Mouse (Mus musculus): ENCODE data around the gene Zfp592. TPM values are rescaled to one million over a fixed set of nuclear protein-coding genes. Genes with fewer than 3 reads are reported as not detected.

The Zfp592 gene
- polyA plus RNA-seq, 1 experiment from 2014 or later, result 9.9 TPM

DNA sequence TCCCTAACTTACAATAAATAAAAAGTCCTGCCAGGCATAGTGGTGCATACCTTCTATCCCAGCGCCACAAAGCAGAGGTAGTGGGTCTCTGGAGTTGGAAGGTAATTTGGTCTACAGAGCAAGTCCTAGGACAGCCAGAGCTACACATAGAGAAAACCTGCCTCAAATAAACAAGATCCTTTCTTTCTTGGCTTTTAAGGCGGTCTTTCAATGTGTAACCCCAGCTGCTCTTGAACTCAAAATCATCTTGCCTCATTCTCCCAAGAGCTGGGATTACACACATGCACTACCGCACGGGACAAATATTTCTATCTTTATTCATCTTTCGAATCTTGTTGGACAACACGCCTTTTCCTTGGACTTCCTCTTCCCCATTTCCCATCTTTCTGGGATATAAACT, 1.4 kb upstream of the Zfp592 start:
- no peaks in the 10 kb centered on the region for H3K36me3 ChIP-seq (ENCODE audit: control insufficient read depth, insufficient read depth, low read length)
- H3K4me2 ChIP-seq (ENCODE audit: low read depth, low read length), result peak overlapping the region; percentile 66
- H3K27me3 ChIP-seq (replicated peaks; ENCODE audit: control insufficient read depth, insufficient read depth, low read length), result no peaks in the 10 kb centered on the region
- WGBS, result 39% methylated on average over 6 of the region's 6 CpGs
- no peaks in the 10 kb centered on the region for H3K9me3 ChIP-seq (ENCODE audit: control insufficient read depth, low read length)
- ATAC-seq, result no peak
- peaks cover 38% of the 10 kb centered on the region for H3K4me1 ChIP-seq (ENCODE audit: control insufficient read depth, insufficient read depth, low read length)
- H3K9ac ChIP-seq (ENCODE audit: low read depth, low read length), result peak overlapping the region; percentile 96
- peak overlapping the region; percentile 97; the same call in 1 of the 2 replicates for H3K27ac ChIP-seq (ENCODE audit: low read length)
- peak overlapping the region; percentile 97 for H3K4me3 ChIP-seq (ENCODE audit: low read length)

DNA sequence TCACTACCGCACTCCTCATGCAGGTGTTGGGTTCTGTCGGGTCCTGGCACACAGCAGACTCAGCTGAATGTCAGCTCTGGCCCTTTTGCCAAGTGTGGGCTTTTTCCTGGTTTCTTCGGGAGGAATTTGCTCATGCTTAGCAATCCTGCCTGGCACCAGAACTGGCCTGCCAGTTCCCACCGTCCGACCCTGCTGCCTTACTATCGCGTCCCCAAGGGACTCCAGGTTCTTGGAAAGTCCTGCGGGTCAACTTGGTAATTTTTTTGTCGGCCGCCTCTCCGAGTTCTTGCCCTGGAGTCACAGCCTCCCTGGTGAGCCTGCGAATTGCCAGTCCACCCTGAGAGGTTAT, 876 bp upstream of the Zfp592 start:
- H3K27ac ChIP-seq (ENCODE audit: low read length), result peak overlapping the region; percentile 97
- no peaks in the 10 kb centered on the region for H3K9me3 ChIP-seq (ENCODE audit: control insufficient read depth, low read length)
- H3K4me1 ChIP-seq (ENCODE audit: control insufficient read depth, insufficient read depth, low read length), result peaks cover 33% of the 10 kb centered on the region
- H3K27me3 ChIP-seq (replicated peaks; ENCODE audit: control insufficient read depth, insufficient read depth, low read length), result no peaks in the 10 kb centered on the region
- H3K4me3 ChIP-seq (ENCODE audit: low read length), result peak overlapping the region; percentile 97
- no peaks in the 10 kb centered on the region for H3K36me3 ChIP-seq (ENCODE audit: control insufficient read depth, insufficient read depth, low read length)
- WGBS, result 2% methylated on average over 12 of the region's 12 CpGs
- peak overlapping the region; percentile 96 for H3K9ac ChIP-seq (ENCODE audit: low read depth, low read length)
- peak overlapping the region; percentile 66 for H3K4me2 ChIP-seq (ENCODE audit: low read depth, low read length)
- ATAC-seq, result no peak

DNA sequence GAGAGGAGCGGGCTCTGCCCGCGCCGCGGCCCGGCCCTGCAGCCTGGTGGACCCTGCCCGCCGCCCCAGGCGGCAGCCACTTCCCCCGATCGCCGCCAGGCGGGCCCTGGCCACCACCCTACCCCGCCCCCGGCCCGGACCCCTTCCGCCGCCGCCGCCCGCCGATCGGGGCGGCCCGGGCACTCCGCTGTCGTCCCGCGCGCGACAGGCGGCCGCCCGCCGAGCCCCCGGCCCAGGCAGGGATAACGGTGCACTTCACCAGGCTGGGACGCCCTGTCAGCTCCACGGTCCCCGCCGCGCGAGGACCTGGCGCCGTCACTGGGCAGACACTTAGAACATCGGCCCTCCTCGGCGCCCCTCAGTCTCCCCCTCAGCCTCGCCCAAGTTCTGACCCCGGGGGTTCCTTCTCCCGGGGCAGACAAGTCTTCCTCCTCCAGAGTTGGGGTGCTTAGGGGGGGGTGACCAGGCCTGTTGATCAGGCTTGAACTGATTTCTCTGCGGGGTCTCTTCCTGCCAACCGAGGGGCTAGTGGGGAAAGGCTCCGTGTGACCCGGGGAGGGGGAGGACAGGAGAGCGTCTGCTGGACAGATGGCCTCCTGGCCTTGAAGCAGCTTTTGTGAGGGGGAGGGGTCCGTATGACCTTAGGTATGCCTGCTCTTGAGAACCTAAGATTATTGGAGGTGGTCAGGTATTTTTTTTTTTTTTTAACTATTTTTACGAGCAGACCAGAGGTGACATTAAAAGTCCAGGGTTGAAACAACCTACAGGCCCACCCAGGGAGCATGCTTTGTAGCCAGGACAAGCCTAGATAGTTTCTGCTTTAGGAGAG, 567 bp downstream of the Zfp592 start:
- no peaks in the 10 kb centered on the region for H3K36me3 ChIP-seq (ENCODE audit: control insufficient read depth, insufficient read depth, low read length)
- H3K4me1 ChIP-seq (ENCODE audit: control insufficient read depth, insufficient read depth, low read length), result peaks cover 29% of the 10 kb centered on the region
- H3K27ac ChIP-seq (ENCODE audit: low read length), result peak overlapping the region; percentile 97
- peak; percentile 84 for ATAC-seq
- H3K4me3 ChIP-seq (ENCODE audit: low read length), result peak overlapping the region; percentile 97
- no peaks in the 10 kb centered on the region for H3K9me3 ChIP-seq (ENCODE audit: control insufficient read depth, low read length)
- no peaks in the 10 kb centered on the region for H3K27me3 ChIP-seq (replicated peaks; ENCODE audit: control insufficient read depth, insufficient read depth, low read length)
- H3K9ac ChIP-seq (ENCODE audit: low read depth, low read length), result peak overlapping the region; percentile 96
- H3K4me2 ChIP-seq (ENCODE audit: low read depth, low read length), result peak overlapping the region; percentile 90
- WGBS, result under 1% methylated on average over 58 of the region's 58 CpGs

DNA sequence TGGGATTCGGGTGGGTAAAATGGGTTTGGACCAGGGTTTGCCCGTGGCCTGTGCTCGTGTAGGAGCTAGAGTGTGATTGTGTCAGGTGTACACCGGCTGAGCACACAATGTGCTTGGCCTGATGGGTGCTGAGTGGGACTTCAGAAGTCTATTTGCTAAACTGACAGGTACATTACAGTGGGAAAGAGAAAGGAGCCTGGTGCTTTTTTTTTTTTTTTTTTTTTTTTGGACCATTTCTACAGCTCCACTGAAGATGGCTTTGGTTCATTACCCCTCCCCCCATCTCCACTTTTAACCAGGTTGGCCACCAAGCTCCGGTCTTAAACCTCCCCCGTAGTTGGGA, 1.2 kb downstream of the Zfp592 start:
- no peaks in the 10 kb centered on the region for H3K36me3 ChIP-seq (ENCODE audit: control insufficient read depth, insufficient read depth, low read length)
- H3K27ac ChIP-seq (ENCODE audit: low read length), result peak overlapping the region; percentile 97
- peaks cover 29% of the 10 kb centered on the region for H3K4me1 ChIP-seq (ENCODE audit: control insufficient read depth, insufficient read depth, low read length)
- no peaks in the 10 kb centered on the region for H3K9me3 ChIP-seq (ENCODE audit: control insufficient read depth, low read length)
- H3K4me3 ChIP-seq (ENCODE audit: low read length), result peak overlapping the region; percentile 97
- no peaks in the 10 kb centered on the region for H3K27me3 ChIP-seq (replicated peaks; ENCODE audit: control insufficient read depth, insufficient read depth, low read length)
- peak overlapping the region; percentile 90 for H3K4me2 ChIP-seq (ENCODE audit: low read depth, low read length)
- WGBS, result 21% methylated on average over 6 of the region's 6 CpGs
- peak overlapping the region; percentile 96 for H3K9ac ChIP-seq (ENCODE audit: low read depth, low read length)
- ATAC-seq, result no peak

DNA sequence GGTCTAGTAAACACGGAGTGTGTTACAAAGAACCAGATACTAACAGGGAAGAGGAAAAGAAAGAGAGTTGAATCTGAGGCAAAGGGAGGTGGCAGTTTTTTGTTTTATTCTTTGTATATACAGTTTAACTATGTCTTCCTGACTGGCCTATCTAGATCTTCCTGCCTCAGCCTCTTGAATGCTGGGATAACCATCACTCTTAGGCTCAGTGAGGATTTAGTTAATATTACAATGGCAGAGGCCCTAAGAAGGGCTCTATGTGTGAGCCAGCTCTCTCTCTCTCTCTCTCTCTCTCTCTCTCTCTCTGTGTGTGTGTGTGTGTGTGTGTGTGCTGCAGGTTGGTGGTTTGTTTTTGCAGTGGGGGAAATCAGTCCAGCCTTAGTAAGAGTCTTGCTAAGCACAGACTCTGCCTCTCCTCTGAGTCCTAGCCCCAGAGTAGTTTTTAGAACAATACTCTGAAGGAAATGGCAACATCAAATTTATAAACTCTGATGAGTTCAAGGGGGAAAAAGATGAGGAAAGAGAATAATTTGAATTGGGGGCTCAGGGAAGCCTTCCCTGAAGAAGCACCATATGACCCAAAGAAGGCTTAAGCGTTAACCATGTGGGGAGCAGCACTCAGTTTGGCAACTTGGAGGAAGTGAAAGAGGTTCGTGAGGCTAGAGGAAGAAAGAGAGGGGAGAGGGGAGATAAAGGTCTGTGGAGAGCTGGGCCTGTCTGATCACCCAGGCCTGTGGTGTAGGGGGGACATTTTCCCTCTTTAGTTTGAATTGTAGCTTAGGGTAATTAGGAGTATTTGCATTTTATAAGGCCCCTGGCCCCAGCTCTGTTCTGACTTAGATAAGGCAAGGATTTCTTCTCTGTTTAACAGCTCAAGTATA, 2.0 kb downstream of the Zfp592 start:
- Histone ChIP-seq H3K36me3 (ENCODE audit: control insufficient read depth, insufficient read depth, low read length) (no peaks in the 10 kb centered on the region), H3K4me2 (ENCODE audit: low read depth, low read length) (peak overlapping the region; percentile 90), H3K4me1 (ENCODE audit: control insufficient read depth, insufficient read depth, low read length) (peaks cover 29% of the 10 kb centered on the region), H3K9me3 (ENCODE audit: control insufficient read depth, low read length) (no peaks in the 10 kb centered on the region), H3K27ac (ENCODE audit: low read length) (peak overlapping the region; percentile 53), H3K27me3 (replicated peaks; ENCODE audit: control insufficient read depth, insufficient read depth, low read length) (no peaks in the 10 kb centered on the region), H3K9ac (ENCODE audit: low read depth, low read length) (no peak overlapping the region), H3K4me3 (ENCODE audit: low read length) (peak overlapping the region; percentile 97; the same call in 1 of the 2 replicates)
- no peak for ATAC-seq
- 43% methylated on average over 3 of the region's 3 CpGs for WGBS

DNA sequence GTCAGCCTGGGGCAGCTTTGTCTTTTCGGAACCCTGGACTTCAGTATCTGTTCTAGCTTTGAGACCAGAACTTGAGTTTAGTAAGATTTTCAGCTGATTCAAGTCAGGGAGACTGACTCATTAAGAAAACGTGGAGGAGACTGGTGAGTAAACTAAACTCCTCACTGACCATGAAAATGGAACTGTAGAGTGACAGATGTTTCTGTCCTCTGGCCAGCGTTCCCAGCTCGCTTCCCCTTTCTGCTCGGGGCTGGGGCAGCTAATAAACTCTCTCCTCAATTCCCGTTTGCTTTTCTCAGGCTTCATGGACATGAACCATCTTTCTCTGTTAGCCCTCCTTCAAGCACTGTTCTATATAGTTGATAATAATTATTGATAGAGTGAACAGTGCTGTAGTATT, 4.3 kb downstream of the Zfp592 start:
- no peak overlapping the region for H3K27ac ChIP-seq (ENCODE audit: low read length)
- H3K4me1 ChIP-seq (ENCODE audit: control insufficient read depth, insufficient read depth, low read length), result peaks cover 18% of the 10 kb centered on the region
- WGBS, result 40% methylated on average over 6 of the region's 6 CpGs

DNA sequence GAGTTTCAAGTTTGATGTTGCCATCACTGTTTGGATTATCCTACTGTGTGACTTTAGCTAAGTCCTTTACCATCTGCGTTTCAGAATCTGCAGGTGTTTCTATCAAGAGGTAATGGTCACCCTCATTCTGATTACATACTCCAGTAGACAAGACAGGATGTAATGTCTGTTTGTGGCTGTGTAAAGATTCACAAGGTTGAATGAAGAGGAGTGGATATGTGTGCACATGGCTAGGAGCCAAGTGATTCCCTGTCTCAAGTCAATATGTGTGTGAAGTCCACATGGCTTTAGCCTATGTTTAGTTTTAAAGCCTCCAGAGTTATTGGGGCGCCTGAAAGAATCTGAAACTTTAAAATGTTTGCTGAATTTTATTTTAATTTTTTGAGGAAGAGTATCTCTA, 6.1 kb downstream of the Zfp592 start:
- ATAC-seq, result no peak
- Histone ChIP-seq H3K4me2 (ENCODE audit: low read depth, low read length) (no peak overlapping the region), H3K27me3 (replicated peaks; ENCODE audit: control insufficient read depth, insufficient read depth, low read length) (no peaks in the 10 kb centered on the region), H3K4me1 (ENCODE audit: control insufficient read depth, insufficient read depth, low read length) (peaks cover 17% of the 10 kb centered on the region), H3K9ac (ENCODE audit: low read depth, low read length) (no peak overlapping the region), H3K9me3 (ENCODE audit: control insufficient read depth, low read length) (no peaks in the 10 kb centered on the region), H3K27ac (ENCODE audit: low read length) (no peak overlapping the region), H3K36me3 (ENCODE audit: control insufficient read depth, insufficient read depth, low read length) (no peaks in the 10 kb centered on the region; the same call in 1 of the 2 replicates), H3K4me3 (ENCODE audit: low read length) (no peak overlapping the region)
- WGBS, result 89% methylated on average over 2 of the region's 2 CpGs

More for the DNA sequence above, 4.3 kb downstream of the Zfp592 start:
- H3K27me3 ChIP-seq (replicated peaks; ENCODE audit: control insufficient read depth, insufficient read depth, low read length), result no peaks in the 10 kb centered on the region
- no peaks in the 10 kb centered on the region; the same call in 1 of the 2 replicates for H3K36me3 ChIP-seq (ENCODE audit: control insufficient read depth, insufficient read depth, low read length)
- H3K4me3 ChIP-seq (ENCODE audit: low read length), result no peak overlapping the region
- no peak overlapping the region for H3K4me2 ChIP-seq (ENCODE audit: low read depth, low read length)
- ATAC-seq, result no peak
- no peak overlapping the region for H3K9ac ChIP-seq (ENCODE audit: low read depth, low read length)
- H3K9me3 ChIP-seq (ENCODE audit: control insufficient read depth, low read length), result no peaks in the 10 kb centered on the region

DNA sequence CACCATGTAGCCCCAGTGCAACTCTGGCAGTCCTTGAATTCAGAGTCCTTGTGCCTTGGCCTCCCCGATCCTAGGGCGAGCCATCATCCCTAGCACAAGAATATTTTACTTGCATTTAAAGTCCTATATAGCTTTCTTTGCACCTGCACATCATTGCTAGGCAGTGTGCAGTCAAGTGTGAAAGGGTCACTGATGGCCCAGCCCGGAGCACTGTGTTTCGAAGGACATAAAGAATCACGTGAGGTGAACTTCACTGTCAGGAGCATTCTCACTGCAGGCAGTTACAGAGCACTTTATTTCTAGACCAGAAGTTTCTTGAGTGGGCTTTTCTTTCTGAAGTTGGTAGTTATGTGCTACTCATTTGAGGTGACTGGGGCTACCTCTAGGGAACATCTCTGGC, 8.4 kb downstream of the Zfp592 start:
- Histone ChIP-seq H3K9me3 (ENCODE audit: control insufficient read depth, low read length) (no peaks in the 10 kb centered on the region), H3K27me3 (replicated peaks; ENCODE audit: control insufficient read depth, insufficient read depth, low read length) (no peaks in the 10 kb centered on the region), H3K36me3 (ENCODE audit: control insufficient read depth, insufficient read depth, low read length) (no peaks in the 10 kb centered on the region; the same call in 1 of the 2 replicates), H3K27ac (ENCODE audit: low read length) (no peak overlapping the region), H3K4me2 (ENCODE audit: low read depth, low read length) (no peak overlapping the region), H3K4me1 (ENCODE audit: control insufficient read depth, insufficient read depth, low read length) (peaks cover 4% of the 10 kb centered on the region; the same call in 1 of the 2 replicates), H3K4me3 (ENCODE audit: low read length) (no peak overlapping the region), H3K9ac (ENCODE audit: low read depth, low read length) (no peak overlapping the region)
- no peak for ATAC-seq
- 87% methylated on average over 5 of the region's 5 CpGs for WGBS

DNA sequence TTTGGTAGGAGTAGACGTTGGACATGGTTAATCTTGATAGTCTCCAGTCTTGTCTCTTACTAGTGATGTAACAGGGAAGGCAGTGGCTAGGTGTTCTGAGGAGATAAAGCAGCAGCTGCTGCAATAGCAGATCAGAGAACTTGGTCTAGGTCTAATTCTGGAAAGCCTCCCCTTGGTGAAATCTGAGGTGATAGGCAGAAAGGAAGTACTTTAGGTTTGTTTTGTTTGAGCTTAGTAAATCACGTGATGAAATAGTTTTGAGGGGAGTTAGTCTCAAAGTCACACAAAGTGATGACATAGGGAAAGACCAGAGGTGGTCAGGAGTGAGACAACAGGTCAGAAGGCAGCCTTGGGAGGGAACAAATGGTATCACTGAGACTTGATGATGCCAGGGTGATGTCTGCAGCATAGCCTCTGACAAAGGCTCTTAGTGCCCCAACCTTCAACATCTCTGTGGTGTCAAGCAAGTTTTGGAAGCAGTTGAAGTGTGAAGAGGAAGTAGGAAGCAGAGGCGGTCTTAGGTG, 11.1 kb downstream of the Zfp592 start:
- no peak for ATAC-seq
- no peak overlapping the region for H3K4me2 ChIP-seq (ENCODE audit: low read depth, low read length)
- no peaks in the 10 kb centered on the region; the same call in 1 of the 2 replicates for H3K36me3 ChIP-seq (ENCODE audit: control insufficient read depth, insufficient read depth, low read length)
- no peak overlapping the region for H3K27ac ChIP-seq (ENCODE audit: low read length)
- WGBS, result 52% methylated on average over 3 of the region's 3 CpGs
- H3K4me3 ChIP-seq (ENCODE audit: low read length), result no peak overlapping the region
- H3K9ac ChIP-seq (ENCODE audit: low read depth, low read length), result no peak overlapping the region
- peaks cover 4% of the 10 kb centered on the region; the same call in 1 of the 2 replicates for H3K4me1 ChIP-seq (ENCODE audit: control insufficient read depth, insufficient read depth, low read length)
- H3K27me3 ChIP-seq (replicated peaks; ENCODE audit: control insufficient read depth, insufficient read depth, low read length), result no peaks in the 10 kb centered on the region
- H3K9me3 ChIP-seq (ENCODE audit: control insufficient read depth, low read length), result no peaks in the 10 kb centered on the region

Data from intestine, embryonic 16.5 days (tissue).